Comparison of ENCODE assay signal across 33 mouse cellular contexts in the genomic region with DNA sequence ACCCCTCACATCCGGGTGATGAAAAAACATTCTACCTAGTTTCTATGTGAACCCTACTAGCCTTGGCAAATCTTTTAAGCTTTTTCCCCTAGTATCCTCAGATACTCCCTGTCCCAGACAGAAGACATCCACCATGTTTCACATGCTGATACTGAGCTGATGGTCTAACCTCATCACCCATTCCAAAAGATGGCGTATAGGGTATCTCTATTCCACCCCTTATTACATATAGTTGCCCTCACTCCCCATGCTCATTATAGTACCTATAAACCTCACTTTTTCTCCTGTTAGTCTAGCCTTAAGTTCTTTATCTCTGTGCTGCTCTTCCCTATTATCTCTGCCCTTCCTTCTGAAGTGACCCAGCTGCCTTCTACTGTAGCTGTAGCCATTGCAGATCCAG. TPM values are rescaled to one million over a fixed set of nuclear protein-coding genes. Genes with fewer than 3 reads are reported as not detected.
DNase-seq lines count a peak whose midpoint lies in the region; ATAC-seq and TF ChIP-seq lines count a peak whose summit lies in the region.
"Had no signal": no experiment of that assay in that cellular context is flagged by ENCODE, and none has a peak within 500 bp of the region (broad histone marks: within the 10 kb centered on the region; RNA-seq: fewer than 3 reads in every experiment).

Muc4 (plus strand) TSS at position 301 of the 400 bp plus-strand sequence.

- H3K9ac ChIP-seq in hindbrain, embryonic 11.5 days (ENCODE audit: low read depth, low read length): no peak within 1 kb of the TSS
- H3K9ac ChIP-seq in lung, embryonic 16.5 days (ENCODE audit: low read length): no peak within 1 kb of the TSS
- H3K9ac ChIP-seq in stomach, postnatal 0 days (ENCODE audit: low read length): no peak within 1 kb of the TSS
- H3K9ac ChIP-seq: embryonic facial prominence, embryonic 15.5 days; forebrain, embryonic 12.5 days; forebrain, postnatal 0 days; heart, embryonic 13.5 days; limb, embryonic 15.5 days; liver, embryonic 15.5 days had no signal

- H3K27me3 ChIP-seq in hindbrain, embryonic 10.5 days (ENCODE audit: insufficient read depth, poor library complexity, severe bottlenecking): 0 out of 2 replicates have a peak, but pooled peaks cover 5% of the 10 kb centered on the region
- H3K27me3 ChIP-seq in hindbrain, embryonic 11.5 days (ENCODE audit: control insufficient read depth, insufficient read depth, low read length): no peaks in the 10 kb centered on the region
- H3K27me3 ChIP-seq in lung, embryonic 16.5 days (ENCODE audit: control insufficient read depth, insufficient read depth, low read depth, low read length): no peaks in the 10 kb centered on the region
- H3K27me3 ChIP-seq in stomach, postnatal 0 days (ENCODE audit: control insufficient read depth, insufficient read depth, low read length): no peaks in the 10 kb centered on the region
- H3K27me3 ChIP-seq: CH12.LX; embryonic facial prominence, embryonic 15.5 days; heart, embryonic 13.5 days; limb, embryonic 15.5 days had no signal

- no peak for TF ChIP-seq CTCF in stomach, postnatal 0 days (IDR thresholded peaks at IDR 0.05; ENCODE audit: low read depth)

- H3K4me1 ChIP-seq in hindbrain, embryonic 10.5 days (replicated peaks): peaks cover 27% of the 10 kb centered on the region
- H3K4me1 ChIP-seq in hindbrain, embryonic 11.5 days (replicated peaks; ENCODE audit: control insufficient read depth, insufficient read depth, low read length): no peaks in the 10 kb centered on the region
- H3K4me1 ChIP-seq in lung, embryonic 16.5 days (replicated peaks; ENCODE audit: control insufficient read depth, insufficient read depth, low read length): no peaks in the 10 kb centered on the region
- H3K4me1 ChIP-seq in stomach, postnatal 0 days (replicated peaks; ENCODE audit: control insufficient read depth, insufficient read depth): no peaks in the 10 kb centered on the region
- H3K4me1 ChIP-seq: embryonic facial prominence, embryonic 15.5 days; heart, embryonic 13.5 days; limb, embryonic 10.5 days; limb, embryonic 15.5 days had no signal

- TF ChIP-seq EP300 in stomach, postnatal 0 days (optimal IDR thresholded peaks at IDR 0.05): no peak

- no peak for ATAC-seq in hindbrain, embryonic 11.5 days (ENCODE audit: low FRiP score)
- ATAC-seq in lung, embryonic 16.5 days (ENCODE audit: low read depth): no peak
- no peak for ATAC-seq in neutrophil, adult 5-6 weeks (ENCODE audit: extremely low read depth, insufficient number of reproducible peaks, low FRiP score, poor library complexity, severe bottlenecking)
- ATAC-seq in stomach, postnatal 0 days (ENCODE audit: low FRiP score, low TSS enrichment): no peak
- ATAC-seq: activated CD4-positive, CD25-positive, alpha-beta regulatory T cell, adult 4 months; forebrain, postnatal 0 days; hindbrain, embryonic 16.5 days; midbrain, embryonic 16.5 days had no signal

- H3K36me3 ChIP-seq in hindbrain, embryonic 10.5 days: no peaks in the 10 kb centered on the region
- no peaks in the 10 kb centered on the region for H3K36me3 ChIP-seq in hindbrain, embryonic 11.5 days (ENCODE audit: control insufficient read depth, insufficient read depth, low read length)
- no peaks in the 10 kb centered on the region for H3K36me3 ChIP-seq in lung, embryonic 16.5 days (ENCODE audit: control insufficient read depth, insufficient read depth, low read length)
- no peaks in the 10 kb centered on the region for H3K36me3 ChIP-seq in stomach, postnatal 0 days (ENCODE audit: control insufficient read depth, insufficient read depth, low read length)
- H3K36me3 ChIP-seq: embryonic facial prominence, embryonic 10.5 days; embryonic facial prominence, embryonic 15.5 days; forebrain, embryonic 12.5 days; heart, embryonic 13.5 days; limb, embryonic 10.5 days; limb, embryonic 15.5 days; liver, embryonic 15.5 days had no signal

- H3K27ac ChIP-seq in hindbrain, embryonic 10.5 days: peak within 1 kb of the TSS; percentile 53; the same call in 1 of the 2 replicates
- no peak within 1 kb of the TSS for H3K27ac ChIP-seq in hindbrain, embryonic 11.5 days (ENCODE audit: low read depth, low read length)
- H3K27ac ChIP-seq in lung, embryonic 16.5 days (ENCODE audit: low read length): peak within 1 kb of the TSS; percentile 29
- peak within 1 kb of the TSS; percentile 45 for H3K27ac ChIP-seq in stomach, postnatal 0 days (replicated peaks)
- H3K27ac ChIP-seq: embryonic facial prominence, embryonic 10.5 days; embryonic facial prominence, embryonic 15.5 days; forebrain, embryonic 12.5 days; heart, embryonic 13.5 days; limb, embryonic 10.5 days; limb, embryonic 15.5 days; liver, embryonic 15.5 days had no signal

- no peak within 1 kb of the TSS for H3K4me3 ChIP-seq in hindbrain, embryonic 10.5 days
- H3K4me3 ChIP-seq in hindbrain, embryonic 11.5 days (ENCODE audit: low read depth, low read length): no peak within 1 kb of the TSS
- no peak within 1 kb of the TSS for H3K4me3 ChIP-seq in lung, embryonic 16.5 days (ENCODE audit: low read length)
- no peak within 1 kb of the TSS for H3K4me3 ChIP-seq in stomach, postnatal 0 days (ENCODE audit: low read depth, low read length)
- H3K4me3 ChIP-seq: embryonic facial prominence, embryonic 10.5 days; embryonic facial prominence, embryonic 15.5 days; forebrain, embryonic 12.5 days; heart, embryonic 13.5 days; limb, embryonic 10.5 days; limb, embryonic 15.5 days; liver, embryonic 15.5 days; megakaryocyte, embryonic 14.5 days had no signal

- DNase-seq in hindbrain, embryonic 10.5 days (ENCODE audit: low spot score): no peak
- DNase-seq in hindbrain, embryonic 11.5 days (ENCODE audit: low spot score): no peak
- no peak for DNase-seq in lung, postnatal 14 days
- no peak for DNase-seq in stomach, postnatal 0 days (ENCODE audit: low spot score)
- DNase-seq in cerebellum, adult 11-12 months: no peak
- DNase-seq: adrenal gland, adult 2 months; adrenal gland, postnatal 36 days; cerebellum, adult 2 months; cerebellum, postnatal 25 days; forebrain, postnatal 0 days; gastrocnemius, postnatal 10 days; heart, postnatal 10 days; kidney, adult 9 months; kidney, postnatal 10 days; layer of hippocampus, adult 9-11 months; right cerebral cortex, adult 18-20 months; thymus, postnatal 14 days had no signal

- 0 out of 2 replicates have a peak, but pooled peaks cover 2% of the 10 kb centered on the region for H3K9me3 ChIP-seq in hindbrain, embryonic 10.5 days
- H3K9me3 ChIP-seq in hindbrain, embryonic 11.5 days (ENCODE audit: control insufficient read depth, low read length): no peaks in the 10 kb centered on the region
- no peaks in the 10 kb centered on the region for H3K9me3 ChIP-seq in lung, embryonic 16.5 days (ENCODE audit: control insufficient read depth, low read length)
- H3K9me3 ChIP-seq in stomach, postnatal 0 days (ENCODE audit: control insufficient read depth, low read length): no peaks in the 10 kb centered on the region
- H3K9me3 ChIP-seq: embryonic facial prominence, embryonic 15.5 days; forebrain, embryonic 12.5 days; limb, embryonic 10.5 days; liver, embryonic 15.5 days had no signal

- H3K4me2 ChIP-seq in hindbrain, embryonic 11.5 days (replicated peaks; ENCODE audit: low read depth, low read length): no peak within 1 kb of the TSS
- no peak within 1 kb of the TSS for H3K4me2 ChIP-seq in lung, embryonic 16.5 days (ENCODE audit: low read depth, low read length)
- H3K4me2 ChIP-seq in stomach, postnatal 0 days (replicated peaks; ENCODE audit: low read depth): 0 out of 2 replicates have a peak within 1 kb of the TSS, but pooled peaks have one; percentile 1
- H3K4me2 ChIP-seq: embryonic facial prominence, embryonic 15.5 days; forebrain, embryonic 12.5 days; heart, embryonic 13.5 days; limb, embryonic 15.5 days; liver, embryonic 15.5 days had no signal

- 88% methylated on average over 2 of the region's 2 CpGs for WGBS in hindbrain, embryonic 10.5 days
- 89% methylated on average over 2 of the region's 2 CpGs for WGBS in hindbrain, embryonic 11.5 days
- 88% methylated on average over 2 of the region's 2 CpGs for WGBS in lung, embryonic 16.5 days
- 89% methylated on average over 2 of the region's 2 CpGs for WGBS in stomach, postnatal 0 days

RNA-seq across cellular contexts. Expression of gene Muc4, which starts in this region (rescaled TPM):
- polyA plus RNA-seq in hindbrain, embryonic 10.5 days (2016; fragmentation: Nextera tagmentation; extraction: Ambion mirVana): 0.56 and 0.63 TPM in 2 replicates
- polyA plus RNA-seq in hindbrain, embryonic 11.5 days (2014; fragmentation: Nextera tagmentation; extraction: Ambion mirVana): 0.11 and 0.22 TPM in 2 replicates
- polyA plus RNA-seq in lung, embryonic 16.5 days (2015; fragmentation: Nextera tagmentation; extraction: Ambion mirVana): 1.6 and 3.4 TPM in 2 replicates
- 11.8 and 14.4 TPM in 2 replicates for total RNA-seq in neutrophil, adult 5-6 weeks (2017)
- 2.5 and 2.8 TPM in 2 replicates for polyA plus RNA-seq in stomach, postnatal 0 days (2015; fragmentation: Nextera tagmentation; extraction: Ambion mirVana)
- total RNA-seq: adrenal gland, adult 2 months; adrenal gland, postnatal 36 days; forebrain, postnatal 0 days; hematopoietic stem cell, adult 5-6 weeks; left cerebral cortex, postnatal 10 days had no signal
- polyA plus RNA-seq: activated CD4-positive, CD25-positive, alpha-beta regulatory T cell, adult 4 months; adrenal gland, adult 2 months; forebrain, postnatal 0 days; hindbrain, embryonic 16.5 days; limb, embryonic 10.5 days; limb, embryonic 15.5 days; midbrain, embryonic 16.5 days had no signal
